Mouse (Mus musculus) liver, embryonic 16.5 days (tissue): ENCODE measurements around the gene Sdhaf3. TPM values are rescaled to one million over a fixed set of nuclear protein-coding genes. Genes with fewer than 3 reads are reported as not detected.

Experiments used
- ATAC-seq: fragments of 200-750 bp; cut with Nextera tagmentation; 2 replicates; pipeline ENCODE4 v1.8.0; 2017; ENCODE audit warnings: low read depth, mild to moderate bottlenecking, moderate number of reproducible peaks, moderate library complexity
- H3K27ac ChIP-seq: fragments of 300-500 bp; sonication (generic); 2 replicates; pipeline ENCODE4 v1.5.1; 2014; ENCODE audit warnings: mild to moderate bottlenecking, low read length
- H3K27me3 ChIP-seq: fragments of 300-500 bp; sonication (generic); 2 replicates; pipeline ENCODE4 v1.6.1; 2014; ENCODE audit warnings: low read depth, low read length, mixed read lengths; ENCODE audit not compliant: control insufficient read depth, insufficient read depth
- H3K36me3 ChIP-seq: fragments of 300-500 bp; sonication (generic); 2 replicates; pipeline ENCODE4 v1.6.1; 2014; ENCODE audit warnings: mild to moderate bottlenecking; ENCODE audit not compliant: control insufficient read depth, insufficient read depth
- H3K4me1 ChIP-seq: fragments of 300-500 bp; sonication (generic); 2 replicates; pipeline ENCODE4 v1.6.1; 2014; ENCODE audit warnings: low read depth, low read length, mixed read lengths; ENCODE audit not compliant: control insufficient read depth
- H3K4me2 ChIP-seq: fragments of 300-500 bp; sonication (generic); 2 replicates; pipeline ENCODE4 v1.6.1; 2014; ENCODE audit warnings: low read depth, low read length, mixed read lengths
- H3K4me3 ChIP-seq: fragments of 300-500 bp; sonication (generic); 2 replicates; pipeline ENCODE4 v1.5.1; 2014; ENCODE audit warnings: low read depth, mild to moderate bottlenecking, low read length
- H3K9ac ChIP-seq: fragments of 300-500 bp; sonication (generic); 2 replicates; pipeline ENCODE4 v1.6.1; 2014; ENCODE audit warnings: low read depth, low read length
- H3K9me3 ChIP-seq: fragments of 300-500 bp; sonication (generic); replicated peaks from 2 replicates; pipeline ENCODE4 v1.6.1; 2016; ENCODE audit warnings: low read length; ENCODE audit not compliant: control insufficient read depth
- WGBS: fragments of 180-500 bp; shearing (Covaris S2); extraction: QIAGEN DNeasy Blood & Tissue Kit; methylation state at CpG from one replicate; pipeline ENCODE4 v1.1.7; 2014; ENCODE audit not compliant: insufficient replicate concordance; 5-methylcytosine and 5-hydroxymethylcytosine counted together
- polyA plus RNA-seq: library from polyadenylated mRNA; unstranded; fragments of >200 nt; fragmentation: Nextera tagmentation; extraction: Ambion mirVana; gene quantifications from 2 replicates; pipeline ENCODE4 v1.2.1, GENCODE M21; 2015

Gene Sdhaf3
- polyA plus RNA-seq, 1 experiment from 2014 or later: 1.8 TPM

GRCm38 (mm10) chr6:7004005-7004404, 48.2 kb downstream of the Sdhaf3 start:
- Histone ChIP-seq H3K9me3 (no peaks in the 10 kb centered on the region), H3K4me2 (no peak overlapping the region), H3K9ac (no peak overlapping the region), H3K27me3 (no peaks in the 10 kb centered on the region), H3K27ac (no peak overlapping the region), H3K4me3 (no peak overlapping the region), H3K4me1 (no peaks in the 10 kb centered on the region), H3K36me3 (no peaks in the 10 kb centered on the region)
- 42% methylated on average over 2 of the region's 2 CpGs for WGBS
- ATAC-seq: no peak

GRCm38 (mm10) chr6:7038087-7038486, 82.3 kb downstream of the Sdhaf3 start:
- Histone ChIP-seq H3K4me2 (no peak overlapping the region), H3K36me3 (no peaks in the 10 kb centered on the region), H3K4me3 (no peak overlapping the region), H3K9me3 (no peaks in the 10 kb centered on the region), H3K4me1 (no peaks in the 10 kb centered on the region), H3K9ac (no peak overlapping the region), H3K27ac (no peak overlapping the region), H3K27me3 (no peaks in the 10 kb centered on the region)
- 52% methylated on average over 6 of the region's 6 CpGs for WGBS
- no peak for ATAC-seq

GRCm38 (mm10) chr6:7038835-7039234, 83.0 kb downstream of the Sdhaf3 start:
- WGBS: 66% methylated on average over 5 of the region's 5 CpGs
- no peak for ATAC-seq
- H3K4me3 ChIP-seq: no peak overlapping the region

GRCm38 (mm10) chr6:7041912-7042311, 86.1 kb downstream of the Sdhaf3 start:
- no peak overlapping the region for H3K4me2 ChIP-seq
- no peak overlapping the region for H3K9ac ChIP-seq
- no peaks in the 10 kb centered on the region for H3K4me1 ChIP-seq
- no peak overlapping the region for H3K4me3 ChIP-seq
- H3K27ac ChIP-seq: no peak overlapping the region
- H3K27me3 ChIP-seq: no peaks in the 10 kb centered on the region
- ATAC-seq: no peak
- 29% methylated on average over 1 of the region's 1 CpGs for WGBS
- no peaks in the 10 kb centered on the region for H3K36me3 ChIP-seq
- no peaks in the 10 kb centered on the region for H3K9me3 ChIP-seq

More at GRCm38 (mm10) chr6:7038835-7039234, 83.0 kb downstream of the Sdhaf3 start:
- no peak overlapping the region for H3K9ac ChIP-seq
- H3K27ac ChIP-seq: no peak overlapping the region
- no peaks in the 10 kb centered on the region for H3K27me3 ChIP-seq
- no peaks in the 10 kb centered on the region for H3K9me3 ChIP-seq
- H3K36me3 ChIP-seq: no peaks in the 10 kb centered on the region
- H3K4me2 ChIP-seq: no peak overlapping the region
- H3K4me1 ChIP-seq: no peaks in the 10 kb centered on the region

- Histone ChIP-seq H3K4me3 (no peak overlapping the region), H3K27me3 (no peaks in the 10 kb centered on the region), H3K4me1 (no peaks in the 10 kb centered on the region), H3K27ac (no peak overlapping the region), H3K36me3 (no peaks in the 10 kb centered on the region), H3K4me2 (no peak overlapping the region), H3K9ac (no peak overlapping the region), H3K9me3 (no peaks in the 10 kb centered on the region)
- WGBS: 81% methylated on average over 3 of the region's 3 CpGs
- ATAC-seq: no peak
These were observed 107.0 kb downstream of the Sdhaf3 start for GRCm38 (mm10) chr6:7062819-7063218.

GRCm38 (mm10) chr6:7068782-7069181, 113.0 kb downstream of the Sdhaf3 start:
- no peak overlapping the region for H3K27ac ChIP-seq
- no peaks in the 10 kb centered on the region for H3K9me3 ChIP-seq
- H3K4me3 ChIP-seq: no peak overlapping the region
- no peak for ATAC-seq
- H3K27me3 ChIP-seq: no peaks in the 10 kb centered on the region
- 61% methylated on average over 3 of the region's 3 CpGs for WGBS
- H3K36me3 ChIP-seq: no peaks in the 10 kb centered on the region
- no peaks in the 10 kb centered on the region for H3K4me1 ChIP-seq
- no peak overlapping the region for H3K4me2 ChIP-seq
- H3K9ac ChIP-seq: no peak overlapping the region

- no peak for ATAC-seq
- 58% methylated on average over 2 of the region's 2 CpGs for WGBS
- H3K4me3 ChIP-seq: no peak overlapping the region
These were observed 113.7 kb downstream of the Sdhaf3 start for GRCm38 (mm10) chr6:7069463-7069862.

GRCm38 (mm10) chr6:7082054-7082453, 126.2 kb downstream of the Sdhaf3 start:
- no peak overlapping the region for H3K4me3 ChIP-seq

More at GRCm38 (mm10) chr6:7069463-7069862, 113.7 kb downstream of the Sdhaf3 start:
- Histone ChIP-seq H3K27me3 (no peaks in the 10 kb centered on the region), H3K9ac (no peak overlapping the region), H3K9me3 (no peaks in the 10 kb centered on the region), H3K27ac (no peak overlapping the region), H3K36me3 (no peaks in the 10 kb centered on the region), H3K4me2 (no peak overlapping the region), H3K4me1 (no peaks in the 10 kb centered on the region)

GRCm38 (mm10) chr6:7082467-7083259, 126.9 kb downstream of the Sdhaf3 start:
- no peaks in the 10 kb centered on the region for H3K4me1 ChIP-seq
- no peak for ATAC-seq
- no peaks in the 10 kb centered on the region for H3K9me3 ChIP-seq
- no peaks in the 10 kb centered on the region for H3K36me3 ChIP-seq
- no peak overlapping the region for H3K27ac ChIP-seq
- H3K9ac ChIP-seq: no peak overlapping the region
- H3K4me3 ChIP-seq: no peak overlapping the region
- no peaks in the 10 kb centered on the region for H3K27me3 ChIP-seq
- no peak overlapping the region for H3K4me2 ChIP-seq
- 63% methylated on average over 5 of the region's 5 CpGs for WGBS

More at GRCm38 (mm10) chr6:7082054-7082453, 126.2 kb downstream of the Sdhaf3 start:
- Histone ChIP-seq H3K4me2 (no peak overlapping the region), H3K4me1 (no peaks in the 10 kb centered on the region), H3K27me3 (no peaks in the 10 kb centered on the region), H3K9me3 (no peaks in the 10 kb centered on the region), H3K27ac (no peak overlapping the region), H3K36me3 (no peaks in the 10 kb centered on the region), H3K9ac (no peak overlapping the region)
- ATAC-seq: no peak
- 54% methylated on average over 3 of the region's 3 CpGs for WGBS
